Mouse (Mus musculus): Measurements from ENCODE around the gene Cdc26.
A peak's percentile ranks its signal among the peaks of the same experiment; 100 is the strongest.

Gene Cdc26

GRCm38 (mm10) chr4:62398956-62399355, 9.5 kb downstream of the Cdc26 start:
- DNase-seq (ENCODE audit: low spot score), result no peak

- no peak for DNase-seq (ENCODE audit: low spot score)
These were observed 10.7 kb downstream of the Cdc26 start for GRCm38 (mm10) chr4:62397616-62398365.

GRCm38 (mm10) chr4:62395806-62396205, 12.6 kb downstream of the Cdc26 start:
- DNase-seq (ENCODE audit: low spot score), result no peak

GRCm38 (mm10) chr4:62393459-62393858, 15.0 kb downstream of the Cdc26 start:
- DNase-seq (ENCODE audit: low spot score), result peak; percentile 12

- DNase-seq (ENCODE audit: low spot score), result no peak
These were observed 16.6 kb downstream of the Cdc26 start for GRCm38 (mm10) chr4:62391892-62392291.

- DNase-seq (ENCODE audit: low spot score), result no peak
These were observed 18.6 kb downstream of the Cdc26 start for GRCm38 (mm10) chr4:62389592-62390512.

GRCm38 (mm10) chr4:62385439-62385838, 23.0 kb downstream of the Cdc26 start:
- no peak for DNase-seq (ENCODE audit: low spot score)

- no peak for DNase-seq (ENCODE audit: low spot score)
These were observed 24.3 kb downstream of the Cdc26 start for GRCm38 (mm10) chr4:62384159-62384558.

- no peak for DNase-seq (ENCODE audit: low spot score)
These were observed 24.7 kb downstream of the Cdc26 start for GRCm38 (mm10) chr4:62383752-62384151.

GRCm38 (mm10) chr4:62383207-62383606, 25.2 kb downstream of the Cdc26 start:
- no peak for DNase-seq (ENCODE audit: low spot score)

- no peak for DNase-seq (ENCODE audit: low spot score)
These were observed 28.6 kb downstream of the Cdc26 start for GRCm38 (mm10) chr4:62379724-62380381.

- DNase-seq (ENCODE audit: low spot score), result no peak
These were observed 32.3 kb downstream of the Cdc26 start for GRCm38 (mm10) chr4:62376123-62376522.

- no peak for DNase-seq (ENCODE audit: low spot score)
These were observed 34.1 kb downstream of the Cdc26 start for GRCm38 (mm10) chr4:62374342-62374741.

- DNase-seq (ENCODE audit: low spot score), result no peak
These were observed 34.8 kb downstream of the Cdc26 start for GRCm38 (mm10) chr4:62373668-62374067.

GRCm38 (mm10) chr4:62372818-62373520, 35.5 kb downstream of the Cdc26 start:
- no peak for DNase-seq (ENCODE audit: low spot score)

- DNase-seq (ENCODE audit: low spot score), result no peak
These were observed 36.0 kb downstream of the Cdc26 start for GRCm38 (mm10) chr4:62372410-62372809.

- no peak for DNase-seq (ENCODE audit: low spot score)
These were observed 39.4 kb downstream of the Cdc26 start for GRCm38 (mm10) chr4:62369091-62369490.

GRCm38 (mm10) chr4:62367586-62367985, 40.9 kb downstream of the Cdc26 start:
- DNase-seq (ENCODE audit: low spot score), result no peak

- DNase-seq (ENCODE audit: low spot score), result no peak
These were observed 42.2 kb downstream of the Cdc26 start for GRCm38 (mm10) chr4:62366291-62366690.

GRCm38 (mm10) chr4:62364299-62364698, 44.1 kb downstream of the Cdc26 start:
- no peak for DNase-seq (ENCODE audit: low spot score)

- no peak for DNase-seq (ENCODE audit: low spot score)
These were observed 46.0 kb downstream of the Cdc26 start for GRCm38 (mm10) chr4:62362437-62362836.

- no peak for DNase-seq (ENCODE audit: low spot score)
These were observed 46.4 kb downstream of the Cdc26 start for GRCm38 (mm10) chr4:62361997-62362396.
